Mouse (Mus musculus) heart, postnatal 0 days (tissue): Measurements from ENCODE around the gene Hexim2.

Source experiments
- CTCF ChIP-seq: IDR thresholded peaks from 2 replicates; pipeline ENCODE4 v1.5.1; 2016; ENCODE audit warnings: antibody characterized with exemption, control low read depth, low read depth
- EP300 ChIP-seq: IDR thresholded peaks from 2 replicates; pipeline ENCODE4 v1.6.1; 2016; ENCODE audit warnings: antibody characterized with exemption, low read depth

DNA sequence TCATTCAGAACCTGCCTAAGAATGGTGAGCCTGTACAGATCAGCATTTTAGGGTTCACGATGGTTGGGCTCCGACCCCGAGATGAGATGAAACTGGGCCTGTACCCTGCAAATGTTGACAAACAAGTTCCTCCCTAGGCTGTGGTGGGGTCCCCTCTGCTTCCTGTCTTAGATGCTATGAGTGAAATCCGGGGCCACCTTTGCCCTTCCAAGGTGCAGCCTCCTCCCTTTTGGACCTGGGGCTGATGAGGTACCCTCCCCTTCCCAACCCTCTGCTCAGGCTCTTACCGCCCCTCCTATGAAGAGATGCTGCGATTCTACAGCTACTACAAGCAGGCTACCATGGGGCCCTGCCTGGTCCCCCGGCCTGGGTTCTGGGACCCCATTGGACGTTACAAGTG lies 28.6 kb upstream of the Hexim2 start:
- TF ChIP-seq CTCF (no peak), EP300 (no peak)
